Comparison of ENCODE assay signal across 8 mouse cellular contexts in the genomic region with DNA sequence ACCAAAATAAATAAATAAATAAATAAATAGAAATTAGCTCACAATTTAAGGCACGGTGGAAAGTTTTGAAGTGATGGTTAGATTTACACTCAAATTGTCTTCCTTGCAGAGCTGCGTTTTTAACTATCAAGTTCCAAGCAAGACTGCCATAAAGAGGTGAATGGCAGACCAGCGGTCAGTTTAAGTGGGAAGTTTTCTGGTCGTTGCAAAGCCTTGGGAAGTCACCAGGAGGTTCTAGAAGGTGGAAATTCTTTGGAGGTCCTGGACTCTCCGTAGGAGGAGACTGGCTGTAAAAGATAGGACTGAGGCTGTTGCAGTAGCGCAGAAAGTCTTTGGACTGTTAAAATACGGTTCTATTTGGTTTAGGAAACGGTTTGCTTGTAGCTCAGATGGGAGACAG. TPM values are rescaled to one million over a fixed set of nuclear protein-coding genes. Genes with fewer than 3 reads are reported as not detected.
DNase-seq lines count a peak whose midpoint lies in the region; ATAC-seq lines count a peak whose summit lies in the region.

No protein-coding gene starts in this region.

- WGBS in neural tube, embryonic 11.5 days, result 9% methylated on average over 8 of the region's 8 CpGs
- WGBS in forebrain, embryonic 11.5 days, result 11% methylated on average over 8 of the region's 8 CpGs
- 5% methylated on average over 8 of the region's 8 CpGs for WGBS in limb, embryonic 15.5 days
- WGBS in stomach, embryonic 14.5 days, result 3% methylated on average over 8 of the region's 8 CpGs

- peak overlapping the region; percentile 62 for H3K4me2 ChIP-seq in neural tube, embryonic 11.5 days (ENCODE audit: low read depth)
- H3K4me2 ChIP-seq in forebrain, embryonic 11.5 days (ENCODE audit: low read depth, low read length, severe bottlenecking), result peak overlapping the region; percentile 80
- H3K4me2 ChIP-seq in limb, embryonic 15.5 days, result peak overlapping the region; percentile 72
- peak overlapping the region; percentile 68 for H3K4me2 ChIP-seq in stomach, embryonic 14.5 days (replicated peaks; ENCODE audit: low read depth, low read length)

- H3K27me3 ChIP-seq in neural tube, embryonic 11.5 days (ENCODE audit: control insufficient read depth, insufficient read depth, low read length), result no peaks in the 10 kb centered on the region
- H3K27me3 ChIP-seq in forebrain, embryonic 11.5 days (ENCODE audit: control insufficient read depth, insufficient read depth, low read length), result no peaks in the 10 kb centered on the region
- H3K27me3 ChIP-seq in limb, embryonic 15.5 days, result no peaks in the 10 kb centered on the region
- H3K27me3 ChIP-seq in stomach, embryonic 14.5 days (ENCODE audit: control insufficient read depth, insufficient read depth, low read length), result no peaks in the 10 kb centered on the region

- ATAC-seq in neural tube, embryonic 11.5 days (ENCODE audit: insufficient read depth, low FRiP score, low TSS enrichment), result no peak; the same call in none of the 2 replicates
- peak; percentile 25 for ATAC-seq in forebrain, embryonic 11.5 days (replicated peaks; ENCODE audit: low FRiP score)
- peak; percentile 5; the same call in 1 of the 2 replicates for ATAC-seq in limb, embryonic 15.5 days (ENCODE audit: insufficient number of reproducible peaks, low FRiP score, low TSS enrichment, low read depth)
- peak; percentile 2; the same call in 1 of the 2 replicates for ATAC-seq in stomach, embryonic 14.5 days (ENCODE audit: insufficient number of reproducible peaks, insufficient read depth, low FRiP score, low read depth)

- peak overlapping the region; percentile 77 for H3K4me3 ChIP-seq in neural tube, embryonic 11.5 days (ENCODE audit: low read depth, low read length)
- H3K4me3 ChIP-seq in forebrain, embryonic 11.5 days (ENCODE audit: low read depth, low read length), result peak overlapping the region; percentile 76
- peak overlapping the region; percentile 88 for H3K4me3 ChIP-seq in limb, embryonic 15.5 days
- H3K4me3 ChIP-seq in stomach, embryonic 14.5 days (ENCODE audit: low read depth, low read length), result peak overlapping the region; percentile 66

- peak overlapping the region; percentile 67 for H3K9ac ChIP-seq in neural tube, embryonic 11.5 days (ENCODE audit: low read length)
- H3K9ac ChIP-seq in forebrain, embryonic 11.5 days (ENCODE audit: low read length), result peak overlapping the region; percentile 88
- H3K9ac ChIP-seq in limb, embryonic 15.5 days, result peak overlapping the region; percentile 89
- peak overlapping the region; percentile 73 for H3K9ac ChIP-seq in stomach, embryonic 14.5 days (replicated peaks; ENCODE audit: low read depth, low read length)

- H3K9me3 ChIP-seq in neural tube, embryonic 11.5 days (ENCODE audit: control insufficient read depth, low read length), result peaks cover 5% of the 10 kb centered on the region; the same call in 1 of the 2 replicates
- H3K9me3 ChIP-seq in forebrain, embryonic 11.5 days (ENCODE audit: control insufficient read depth, low read length), result no peaks in the 10 kb centered on the region; the same call in 1 of the 2 replicates
- no peaks in the 10 kb centered on the region for H3K9me3 ChIP-seq in limb, embryonic 15.5 days
- no peaks in the 10 kb centered on the region for H3K9me3 ChIP-seq in stomach, embryonic 14.5 days (ENCODE audit: control insufficient read depth, low read depth, low read length)

- H3K4me1 ChIP-seq in neural tube, embryonic 11.5 days (ENCODE audit: control insufficient read depth, insufficient read depth, low read length), result peaks cover 6% of the 10 kb centered on the region
- peaks cover 8% of the 10 kb centered on the region; the same call in 1 of the 2 replicates for H3K4me1 ChIP-seq in forebrain, embryonic 11.5 days (replicated peaks; ENCODE audit: control insufficient read depth, insufficient read depth, low read length)
- peaks cover 19% of the 10 kb centered on the region for H3K4me1 ChIP-seq in limb, embryonic 15.5 days
- 0 out of 2 replicates have a peak, but pooled peaks cover 17% of the 10 kb centered on the region for H3K4me1 ChIP-seq in stomach, embryonic 14.5 days (ENCODE audit: control insufficient read depth, insufficient read depth, low read length)

- DNase-seq in neural tube, embryonic 11.5 days (ENCODE audit: low spot score), result no peak
- DNase-seq in neural tube, embryonic 10.5 days (ENCODE audit: extremely low spot score, low spot score), result no peak
- no peak for DNase-seq in forebrain, embryonic 11.5 days (ENCODE audit: low spot score)
- DNase-seq in urinary bladder, postnatal 10 days (ENCODE audit: low spot score), result no peak
- no peak for DNase-seq in kidney, adult 8-10 months
- DNase-seq in adipocyte (ENCODE audit: low spot score), result no peak

- H3K27ac ChIP-seq in neural tube, embryonic 11.5 days (ENCODE audit: low read depth, low read length), result peak overlapping the region; percentile 71
- H3K27ac ChIP-seq in forebrain, embryonic 11.5 days (ENCODE audit: low read depth, low read length), result peak overlapping the region; percentile 77; the same call in 1 of the 2 replicates
- peak overlapping the region; percentile 95 for H3K27ac ChIP-seq in limb, embryonic 15.5 days
- peak overlapping the region; percentile 93 for H3K27ac ChIP-seq in stomach, embryonic 14.5 days (ENCODE audit: low read length)

- H3K36me3 ChIP-seq in neural tube, embryonic 11.5 days (ENCODE audit: control insufficient read depth, insufficient read depth, low read length), result peaks cover 19% of the 10 kb centered on the region
- peaks cover 19% of the 10 kb centered on the region for H3K36me3 ChIP-seq in forebrain, embryonic 11.5 days (ENCODE audit: control insufficient read depth, insufficient read depth, low read length)
- peaks cover 31% of the 10 kb centered on the region for H3K36me3 ChIP-seq in limb, embryonic 15.5 days
- peaks cover 22% of the 10 kb centered on the region for H3K36me3 ChIP-seq in stomach, embryonic 14.5 days (ENCODE audit: control insufficient read depth, insufficient read depth, low read length)

RNA-seq across cellular contexts. Expression of gene Mcoln1, which starts 0.5 kb away (rescaled TPM):
- polyA plus RNA-seq in neural tube, embryonic 11.5 days (2014; fragmentation: Nextera tagmentation; extraction: Ambion mirVana), result 50.3 and 56.0 TPM in 2 replicates
- 56.6 and 56.7 TPM in 2 replicates for polyA plus RNA-seq in forebrain, embryonic 11.5 days (2014; fragmentation: Nextera tagmentation; extraction: Ambion mirVana)
- polyA plus RNA-seq in limb, embryonic 15.5 days (2015; fragmentation: Nextera tagmentation; extraction: Ambion mirVana), result 50.8 and 53.3 TPM in 2 replicates
- polyA plus RNA-seq in stomach, embryonic 14.5 days (2014; fragmentation: Nextera tagmentation; extraction: Ambion mirVana), result 34.3 and 39.0 TPM in 2 replicates

RNA-seq across cellular contexts. Expression of gene Zfp358, which starts 6.8 kb away (rescaled TPM):
- 29.9 and 36.8 TPM in 2 replicates for polyA plus RNA-seq in neural tube, embryonic 11.5 days (2014; fragmentation: Nextera tagmentation; extraction: Ambion mirVana)
- 34.1 and 35.1 TPM in 2 replicates for polyA plus RNA-seq in forebrain, embryonic 11.5 days (2014; fragmentation: Nextera tagmentation; extraction: Ambion mirVana)
- polyA plus RNA-seq in limb, embryonic 15.5 days (2015; fragmentation: Nextera tagmentation; extraction: Ambion mirVana), result 43.7 and 45.9 TPM in 2 replicates
- polyA plus RNA-seq in stomach, embryonic 14.5 days (2014; fragmentation: Nextera tagmentation; extraction: Ambion mirVana), result 29.6 and 32.3 TPM in 2 replicates

RNA-seq across cellular contexts. Expression of gene Pnpla6, which starts 15.4 kb away (rescaled TPM):
- 17.9 and 20.7 TPM in 2 replicates for polyA plus RNA-seq in neural tube, embryonic 11.5 days (2014; fragmentation: Nextera tagmentation; extraction: Ambion mirVana)
- polyA plus RNA-seq in forebrain, embryonic 11.5 days (2014; fragmentation: Nextera tagmentation; extraction: Ambion mirVana), result 19.2 and 25.0 TPM in 2 replicates
- 21.8 and 23.5 TPM in 2 replicates for polyA plus RNA-seq in limb, embryonic 15.5 days (2015; fragmentation: Nextera tagmentation; extraction: Ambion mirVana)
- polyA plus RNA-seq in stomach, embryonic 14.5 days (2014; fragmentation: Nextera tagmentation; extraction: Ambion mirVana), result 24.6 and 27.2 TPM in 2 replicates

RNA-seq across cellular contexts. Expression of gene Tex45, which starts 29.1 kb away (rescaled TPM):
- polyA plus RNA-seq in neural tube, embryonic 11.5 days (2014; fragmentation: Nextera tagmentation; extraction: Ambion mirVana), result 0.20 TPM in 1 of 2 replicates, not detected in the other
- polyA plus RNA-seq in forebrain, embryonic 11.5 days (2014; fragmentation: Nextera tagmentation; extraction: Ambion mirVana), result 0.33 TPM in 1 of 2 replicates, not detected in the other
- polyA plus RNA-seq in limb, embryonic 15.5 days (2015; fragmentation: Nextera tagmentation; extraction: Ambion mirVana), result not detected in 2 replicates
- polyA plus RNA-seq in stomach, embryonic 14.5 days (2014; fragmentation: Nextera tagmentation; extraction: Ambion mirVana), result not detected in 2 replicates

RNA-seq across cellular contexts. Expression of gene Pex11g, which starts 32.3 kb away (rescaled TPM):
- polyA plus RNA-seq in neural tube, embryonic 11.5 days (2014; fragmentation: Nextera tagmentation; extraction: Ambion mirVana), result 2.9 TPM in 2 replicates
- polyA plus RNA-seq in forebrain, embryonic 11.5 days (2014; fragmentation: Nextera tagmentation; extraction: Ambion mirVana), result 2.9 and 3.8 TPM in 2 replicates
- polyA plus RNA-seq in limb, embryonic 15.5 days (2015; fragmentation: Nextera tagmentation; extraction: Ambion mirVana), result 5.6 and 6.2 TPM in 2 replicates
- 3.9 and 6.2 TPM in 2 replicates for polyA plus RNA-seq in stomach, embryonic 14.5 days (2014; fragmentation: Nextera tagmentation; extraction: Ambion mirVana)
